Mouse (Mus musculus) heart, embryonic 16.5 days (tissue): ENCODE data around the gene Ccdc142. TPM values are rescaled to one million over a fixed set of nuclear protein-coding genes. Genes with fewer than 3 reads are reported as not detected.
A peak's percentile ranks its signal among the peaks of the same experiment; 100 is the strongest.

ENCODE experiments used
- ATAC-seq: fragments of 200-750 bp; cut with Nextera tagmentation; replicated peaks from 2 replicates; pipeline ENCODE4 v1.8.0; 2017; ENCODE audit warnings: moderate number of reproducible peaks; ENCODE audit not compliant: insufficient read depth, low FRiP score; ENCODE audit errors: extremely low read depth
- H3K27ac ChIP-seq: fragments of 300-500 bp; sonication (generic); 2 replicates; pipeline ENCODE4 v1.5.1; 2014; ENCODE audit warnings: mild to moderate bottlenecking, low read length, control low read depth, moderate library complexity
- H3K27me3 ChIP-seq: fragments of 300-500 bp; sonication (generic); 2 replicates; pipeline ENCODE4 v1.6.1; 2014; ENCODE audit warnings: low read length, mixed read lengths; ENCODE audit not compliant: control insufficient read depth, insufficient read depth
- H3K36me3 ChIP-seq: fragments of 300-500 bp; sonication (generic); 2 replicates; pipeline ENCODE4 v1.6.1; 2014; ENCODE audit not compliant: control insufficient read depth, insufficient read depth
- H3K4me1 ChIP-seq: fragments of 300-500 bp; sonication (generic); 2 replicates; pipeline ENCODE4 v1.6.1; 2014; ENCODE audit warnings: low read length, mixed read lengths; ENCODE audit not compliant: control insufficient read depth, insufficient read depth
- H3K4me2 ChIP-seq: fragments of 300-500 bp; sonication (generic); 2 replicates; pipeline ENCODE4 v1.6.1; 2014; ENCODE audit warnings: low read depth, mild to moderate bottlenecking, control low read depth, low read length
- H3K4me3 ChIP-seq: fragments of 300-500 bp; sonication (generic); 2 replicates; pipeline ENCODE4 v1.5.1; 2014; ENCODE audit warnings: mild to moderate bottlenecking, control low read depth, low read length
- H3K9ac ChIP-seq: fragments of 300-500 bp; sonication (generic); 2 replicates; pipeline ENCODE4 v1.6.1; 2014; ENCODE audit warnings: low read length, control low read depth
- H3K9me3 ChIP-seq: fragments of 300-500 bp; sonication (generic); replicated peaks from 2 replicates; pipeline ENCODE4 v1.6.1; 2016; ENCODE audit warnings: low read length; ENCODE audit not compliant: control insufficient read depth
- whole genome bisulfite sequencing: fragments of 180-500 bp; shearing (Covaris S2); extraction: QIAGEN DNeasy Blood & Tissue Kit; methylation state at CpG from one replicate; pipeline ENCODE4 v1.1.7; 2014; 5-methylcytosine and 5-hydroxymethylcytosine counted together
- microRNA counts: library from miRNA; unstranded; fragments of <30 nt; microRNA quantifications from one replicate; lab custom pipeline; 2016
- microRNA-seq: library from miRNA; unstranded; fragments of <30 nt; microRNA quantifications from one replicate; pipeline ENCODE4, GENCODE M21; 2017
- polyA plus RNA-seq: library from polyadenylated mRNA; unstranded; fragments of >200 nt; fragmentation: Nextera tagmentation; extraction: Ambion mirVana; gene quantifications from 2 replicates; pipeline ENCODE4 v1.2.1, GENCODE M21; 2015

The Ccdc142 gene
- polyA plus RNA-seq, 1 experiment from 2014 or later: 2.6 TPM

- peak; percentile 71 for ATAC-seq
- Histone ChIP-seq H3K4me3 (peak within 1 kb of the TSS; percentile 61), H3K27ac (no peak within 1 kb of the TSS), H3K4me1 (peaks cover 9% of the 10 kb centered on the region), H3K9ac (peak within 1 kb of the TSS; percentile 68), H3K4me2 (peak within 1 kb of the TSS; percentile 92), H3K9me3 (no peaks in the 10 kb centered on the region), H3K36me3 (peaks cover 6% of the 10 kb centered on the region), H3K27me3 (peaks cover 10% of the 10 kb centered on the region)
- 3% methylated on average over 32 of the region's 32 CpGs for WGBS
These were observed 54.9 kb downstream of the Ccdc142 start, which contains the start of the genes Wdr54 and 1700003E16Rik for GRCm38 (mm10) chr6:83156259-83156684. TSS of gene Wdr54 (minus strand) at chr6:83156397. TSS of gene 1700003E16Rik (plus strand) at chr6:83156404.

MicroRNAs within 50 kb of the gene (microRNA counts, 519-probe panel; counts per million panel counts)
- microRNA mmu-miR-3470a+mmu-miR-3470b (lab: Ali Mortazavi, UCI): 1,946 counts per million, percentile 19 among the panel's probes with 10 or more counts

Small RNA genes lying within 50 kb of the gene (microRNA-seq; reads per million reads assigned to microRNA genes)
- gene Mir3470a: not detected

Other genes with a start within 250 kb of the Ccdc142 start
- gene Sema4f, start 161.8 kb upstream of the Ccdc142 start, polyA plus RNA-seq: 0.53 and 1.2 TPM in 2 replicates
- 0.69 and 0.71 TPM in 2 replicates for gene M1ap, start 154.7 kb upstream of the Ccdc142 start, polyA plus RNA-seq
- 8.5 and 9.5 TPM in 2 replicates for gene Dok1, start 68.1 kb upstream of the Ccdc142 start, polyA plus RNA-seq
- 8.0 and 8.3 TPM in 2 replicates for gene Loxl3, start 67.4 kb upstream of the Ccdc142 start, polyA plus RNA-seq
- 140 and 148 TPM in 2 replicates for gene Aup1, start 47.1 kb upstream of the Ccdc142 start, polyA plus RNA-seq
- gene Htra2, start 46.3 kb upstream of the Ccdc142 start, polyA plus RNA-seq: 81.8 and 94.5 TPM in 2 replicates
- 0.57 and 0.75 TPM in 2 replicates for gene Dqx1, start 43.8 kb upstream of the Ccdc142 start, polyA plus RNA-seq
- gene Tlx2, start 31.3 kb upstream of the Ccdc142 start, polyA plus RNA-seq: 0.27 and 0.45 TPM in 2 replicates
- gene Pcgf1, start 23.7 kb upstream of the Ccdc142 start, polyA plus RNA-seq: 16.6 and 18.0 TPM in 2 replicates
- 0.35 and 0.40 TPM in 2 replicates for gene Lbx2, start 15.2 kb upstream of the Ccdc142 start, polyA plus RNA-seq
- 1.9 and 2.2 TPM in 2 replicates for gene Gm42688, start within 50 bp of the Ccdc142 start, polyA plus RNA-seq
- 165 and 169 TPM in 2 replicates for gene Mrpl53, start 7.4 kb downstream of the Ccdc142 start, polyA plus RNA-seq
- gene Mogs, start 13.9 kb downstream of the Ccdc142 start, polyA plus RNA-seq: 14.0 and 23.9 TPM in 2 replicates
- 96.1 and 98.3 TPM in 2 replicates for gene Wbp1, start 20.0 kb downstream of the Ccdc142 start, polyA plus RNA-seq
- gene Ino80b, start 23.8 kb downstream of the Ccdc142 start, polyA plus RNA-seq: 7.4 and 8.1 TPM in 2 replicates
- gene Rtkn, start 33.9 kb downstream of the Ccdc142 start, polyA plus RNA-seq: 21.1 and 26.0 TPM in 2 replicates
- 3.8 and 5.4 TPM in 2 replicates for gene Wdr54, start 54.8 kb downstream of the Ccdc142 start, polyA plus RNA-seq
- gene 1700003E16Rik, start 54.8 kb downstream of the Ccdc142 start, polyA plus RNA-seq: 1.5 and 2.2 TPM in 2 replicates
- gene Dctn1, start 64.3 kb downstream of the Ccdc142 start, polyA plus RNA-seq: 76.9 and 78.1 TPM in 2 replicates
- 0.17 and 0.50 TPM in 2 replicates for gene Slc4a5, start 118.2 kb downstream of the Ccdc142 start, polyA plus RNA-seq
- gene Mthfd2, start 224.3 kb downstream of the Ccdc142 start, polyA plus RNA-seq: 26.9 and 28.3 TPM in 2 replicates
- gene Mob1a, start 224.4 kb downstream of the Ccdc142 start, polyA plus RNA-seq: 35.4 and 35.8 TPM in 2 replicates
- gene Bola3, start 247.5 kb downstream of the Ccdc142 start, polyA plus RNA-seq: 259 and 264 TPM in 2 replicates